Mouse (Mus musculus) forebrain, embryonic 14.5 days (tissue): ENCODE measurements around the gene Cd2bp2. TPM values are rescaled to one million over a fixed set of nuclear protein-coding genes. Genes with fewer than 3 reads are reported as not detected.

Source experiments
- ATAC-seq: fragments of 200-750 bp; cut with Nextera tagmentation; 2 replicates; pipeline ENCODE4 v1.8.0; 2017; ENCODE audit warnings: mild to moderate bottlenecking, moderate library complexity
- DNase-seq: peaks from one replicate; pipeline ENCODE4 v3.0.0-alpha.2; 2015; ENCODE audit warnings: low spot score
- H3K27ac ChIP-seq: fragments of 300-500 bp; sonication (generic); 2 replicates; pipeline ENCODE4 v1.5.1; 2014; ENCODE audit warnings: low read depth, mild to moderate bottlenecking, control low read depth, low read length, moderate library complexity
- H3K27me3 ChIP-seq: fragments of 300-500 bp; sonication (generic); replicated peaks from 2 replicates; pipeline ENCODE4 v1.6.1; 2014; ENCODE audit warnings: low read length, control low read depth, mixed read lengths; ENCODE audit not compliant: control insufficient read depth, insufficient read depth
- H3K36me3 ChIP-seq: fragments of 300-500 bp; sonication (generic); 2 replicates; pipeline ENCODE4 v1.6.1; 2014; ENCODE audit warnings: low read length, control low read depth; ENCODE audit not compliant: control insufficient read depth, insufficient read depth
- H3K4me1 ChIP-seq: fragments of 300-500 bp; sonication (generic); 2 replicates; pipeline ENCODE4 v1.6.1; 2014; ENCODE audit warnings: antibody characterized with exemption, low read length, control low read depth; ENCODE audit not compliant: control insufficient read depth, insufficient read depth
- H3K4me2 ChIP-seq: fragments of 300-500 bp; sonication (generic); 2 replicates; pipeline ENCODE4 v1.6.1; 2014; ENCODE audit warnings: mild to moderate bottlenecking, control low read depth, low read length
- H3K4me3 ChIP-seq: fragments of 300-500 bp; sonication (generic); 2 replicates; pipeline ENCODE4 v1.5.1; 2014; ENCODE audit warnings: low read depth, low read length, control low read depth
- H3K9ac ChIP-seq: fragments of 300-500 bp; sonication (generic); 2 replicates; pipeline ENCODE4 v1.6.1; 2014; ENCODE audit warnings: mild to moderate bottlenecking, low read length, control low read depth, moderate library complexity
- H3K9me3 ChIP-seq: fragments of 300-500 bp; sonication (generic); replicated peaks from 2 replicates; pipeline ENCODE4 v1.6.1; 2016; ENCODE audit warnings: low read length, control low read depth, mixed read lengths; ENCODE audit not compliant: control insufficient read depth
- WGBS: fragments of 180-500 bp; shearing (Covaris S2); extraction: QIAGEN DNeasy Blood & Tissue Kit; methylation state at CpG from one replicate; pipeline ENCODE4 v1.1.7; 2014; 5-methylcytosine and 5-hydroxymethylcytosine counted together
- polyA plus RNA-seq: library from polyadenylated mRNA; unstranded; fragments of >200 nt; fragmentation: Nextera tagmentation; extraction: Ambion mirVana; gene quantifications from 2 replicates; pipeline ENCODE4 v1.2.1, GENCODE M21; 2014

The Cd2bp2 gene
- 73.6 and 78.6 TPM in 2 replicates for polyA plus RNA-seq

- no peaks in the 10 kb centered on the region for H3K9me3 ChIP-seq
- under 1% methylated on average over 51 of the region's 51 CpGs for WGBS
- H3K9ac ChIP-seq = peak within 1 kb of the TSS; percentile 73
- peak within 1 kb of the TSS; percentile 59 for H3K4me3 ChIP-seq
- H3K4me2 ChIP-seq = peak within 1 kb of the TSS; percentile 92
- DNase-seq (peak; percentile 100), ATAC-seq (peak; percentile 98)
- no peaks in the 10 kb centered on the region for H3K27me3 ChIP-seq
- peaks cover 13% of the 10 kb centered on the region for H3K4me1 ChIP-seq
- peaks cover 75% of the 10 kb centered on the region for H3K36me3 ChIP-seq
- H3K27ac ChIP-seq = peak within 1 kb of the TSS; percentile 79
Measured at GRCm38 (mm10) chr7:127195544-127196295, at the start of gene Cd2bp2. Gene Cd2bp2 (minus strand): TSS chr7:127196050.

- Histone ChIP-seq H3K36me3 (peaks cover 17% of the 10 kb centered on the region), H3K27me3 (no peaks in the 10 kb centered on the region), H3K4me2 (peak overlapping the region; percentile 71), H3K4me3 (peak overlapping the region; percentile 77), H3K9me3 (no peaks in the 10 kb centered on the region), H3K9ac (peak overlapping the region; percentile 95), H3K27ac (peak overlapping the region; percentile 79), H3K4me1 (peaks cover 9% of the 10 kb centered on the region)
- peak; percentile 73 for ATAC-seq
- 10% methylated on average over 30 of the region's 33 CpGs for WGBS
- no peak for DNase-seq
Measured at GRCm38 (mm10) chr7:127244658-127245510, 49.0 kb upstream of the Cd2bp2 start.

GRCm38 (mm10) chr7:127243870-127244657 is 48.2 kb upstream of the Cd2bp2 start, which contains the start of gene Zfp771:
Gene Zfp771 (plus strand): TSS chr7:127244274.
- H3K27ac ChIP-seq = peak within 1 kb of the TSS; percentile 79

DNA sequence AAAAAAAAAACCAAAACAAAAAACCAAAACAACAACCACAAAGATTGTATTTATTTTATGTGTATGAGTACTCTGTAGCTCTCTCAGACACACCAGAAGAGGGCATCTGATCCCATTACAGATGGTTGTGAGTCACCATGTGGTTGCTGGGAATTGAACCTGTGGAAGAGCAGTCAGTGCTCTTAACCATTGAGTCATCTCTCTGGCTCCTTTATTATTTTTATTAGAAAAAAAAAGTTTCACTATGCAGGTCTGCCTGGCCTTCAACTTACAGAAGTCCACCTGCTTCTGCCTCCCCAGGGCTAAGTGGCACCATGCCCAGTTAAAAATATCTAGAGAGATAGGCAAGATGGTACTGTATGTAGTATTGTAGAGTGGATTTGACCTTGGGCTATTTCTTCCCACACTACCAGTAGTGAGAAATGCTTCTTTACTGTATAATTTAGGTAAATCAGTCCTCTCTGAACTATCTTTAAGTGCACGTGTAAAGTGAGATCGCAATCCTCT is 47.6 kb upstream of the Cd2bp2 start:
- Histone ChIP-seq H3K4me2 (peak overlapping the region; percentile 71), H3K4me3 (peak overlapping the region; percentile 77), H3K36me3 (peaks cover 17% of the 10 kb centered on the region), H3K9ac (peak overlapping the region; percentile 95; the same call in 1 of the 2 replicates), H3K4me1 (peaks cover 9% of the 10 kb centered on the region), H3K27me3 (no peaks in the 10 kb centered on the region), H3K27ac (peak overlapping the region; percentile 79), H3K9me3 (no peaks in the 10 kb centered on the region)
- DNase-seq (no peak), ATAC-seq (no peak)
- 45% methylated on average over 2 of the region's 2 CpGs for WGBS

More at GRCm38 (mm10) chr7:127243870-127244657, 48.2 kb upstream of the Cd2bp2 start, which contains the start of gene Zfp771:
- Histone ChIP-seq H3K4me3 (peak within 1 kb of the TSS; percentile 77), H3K36me3 (peaks cover 13% of the 10 kb centered on the region), H3K9ac (peak within 1 kb of the TSS; percentile 95), H3K4me1 (peaks cover 9% of the 10 kb centered on the region), H3K4me2 (peak within 1 kb of the TSS; percentile 71), H3K27me3 (no peaks in the 10 kb centered on the region), H3K9me3 (no peaks in the 10 kb centered on the region)
- under 1% methylated on average over 48 of the region's 56 CpGs for WGBS
- ATAC-seq (peak; percentile 99), DNase-seq (peak; percentile 96)

DNA sequence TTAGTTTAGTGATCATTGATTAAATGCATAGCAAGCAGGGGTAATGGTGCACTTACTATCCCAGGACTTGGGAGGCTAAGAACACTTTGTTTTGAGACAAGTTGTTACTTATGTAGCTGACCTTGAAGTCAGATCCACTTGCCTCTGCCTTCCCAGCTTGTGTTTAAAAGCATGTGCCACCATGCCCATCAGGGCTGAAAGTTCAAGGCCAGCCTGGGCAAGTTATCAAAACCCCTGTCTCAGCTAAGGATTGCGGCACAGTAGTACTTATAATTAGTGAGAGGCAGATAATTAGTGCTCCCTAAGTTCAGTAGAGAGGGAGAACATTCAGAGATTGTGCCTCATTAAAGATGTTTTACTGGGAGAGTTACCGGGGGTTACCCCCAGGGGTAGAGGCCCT is 38.9 kb upstream of the Cd2bp2 start:
- H3K4me1 ChIP-seq = peaks cover 25% of the 10 kb centered on the region
- ATAC-seq (no peak), DNase-seq (no peak)
- H3K4me3 ChIP-seq = peak overlapping the region; percentile 96; the same call in 1 of the 2 replicates
- no peak overlapping the region for H3K9ac ChIP-seq
- no peaks in the 10 kb centered on the region for H3K27me3 ChIP-seq
- H3K9me3 ChIP-seq = no peaks in the 10 kb centered on the region
- H3K4me2 ChIP-seq = peak overlapping the region; percentile 92
- H3K36me3 ChIP-seq = peaks cover 55% of the 10 kb centered on the region
- no peak overlapping the region for H3K27ac ChIP-seq
- WGBS = 56% methylated on average over 2 of the region's 2 CpGs

DNA sequence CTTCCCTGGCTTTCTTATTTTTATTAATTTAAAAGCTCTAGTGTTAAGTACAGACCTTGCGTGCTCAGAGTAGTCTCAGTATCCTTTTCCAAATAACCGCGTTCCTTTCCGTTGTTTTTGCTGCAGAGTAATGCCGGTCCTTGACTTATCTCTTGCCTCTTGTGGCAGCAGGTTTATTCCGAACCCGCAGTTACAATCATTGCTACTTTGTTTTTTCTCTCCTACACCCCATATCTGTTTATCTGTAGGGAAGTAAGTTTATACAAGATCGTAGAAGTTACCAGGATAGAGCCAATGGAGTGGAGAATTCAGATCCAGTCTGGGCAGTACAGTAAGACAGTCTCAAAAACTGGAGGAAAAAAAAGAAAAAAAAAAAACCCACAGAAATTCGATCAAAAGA is 37.9 kb upstream of the Cd2bp2 start:
- Histone ChIP-seq H3K27me3 (no peaks in the 10 kb centered on the region), H3K36me3 (peaks cover 57% of the 10 kb centered on the region), H3K4me1 (peaks cover 25% of the 10 kb centered on the region), H3K9ac (peak overlapping the region; percentile 97), H3K27ac (peak overlapping the region; percentile 99), H3K4me2 (peak overlapping the region; percentile 92), H3K9me3 (no peaks in the 10 kb centered on the region), H3K4me3 (peak overlapping the region; percentile 96)
- DNase-seq = no peak
- 5% methylated on average over 9 of the region's 9 CpGs for WGBS
- no peak for ATAC-seq

DNA sequence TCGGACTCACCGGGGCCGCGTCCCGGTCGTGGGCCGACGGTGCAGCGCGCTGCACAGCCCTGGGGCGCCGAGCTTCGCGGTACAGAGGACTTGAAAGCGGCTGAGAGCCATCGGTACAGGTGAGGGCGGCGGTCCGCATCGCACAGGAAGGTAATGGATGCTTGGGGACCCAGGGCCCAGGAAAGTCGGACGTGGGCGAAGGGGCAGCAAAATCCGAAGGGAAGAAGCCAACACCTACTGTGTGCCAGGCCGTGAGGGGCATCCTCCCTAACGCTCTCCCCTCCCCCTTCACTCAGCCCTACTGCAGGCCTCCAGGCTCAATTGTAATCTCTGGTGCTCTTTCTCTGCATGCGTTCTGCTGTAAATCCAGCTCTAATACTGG is 37.5 kb upstream of the Cd2bp2 start:
- ATAC-seq (peak; percentile 47), DNase-seq (peak; percentile 50)
- Histone ChIP-seq H3K27me3 (no peaks in the 10 kb centered on the region), H3K27ac (peak overlapping the region; percentile 99), H3K4me1 (peaks cover 25% of the 10 kb centered on the region), H3K9ac (peak overlapping the region; percentile 97), H3K4me3 (peak overlapping the region; percentile 96), H3K9me3 (no peaks in the 10 kb centered on the region), H3K36me3 (peaks cover 53% of the 10 kb centered on the region), H3K4me2 (peak overlapping the region; percentile 92)
- WGBS = 0% methylated on average over 27 of the region's 27 CpGs
